Mouse (Mus musculus): Measurements from ENCODE around the gene Ccr7. TPM values are rescaled to one million over a fixed set of nuclear protein-coding genes. Genes with fewer than 3 reads are reported as not detected.
A peak's percentile ranks its signal among the peaks of the same experiment; 100 is the strongest.

Gene Ccr7
- total and polyA plus RNA-seq, 2 experiments from 2014 or later, result not detected

GRCm38 (mm10) chr11:99102575-99103270, 52.2 kb downstream of the Ccr7 start:
- Histone ChIP-seq H3K36me3 (ENCODE audit: insufficient read depth, low read length) (no peaks in the 10 kb centered on the region), H3K4me3 (ENCODE audit: low read depth, low read length) (no peak overlapping the region), H3K4me1 (ENCODE audit: insufficient read depth, low read length) (no peaks in the 10 kb centered on the region), H3K9ac (replicated peaks; ENCODE audit: low read length, poor library complexity, severe bottlenecking) (no peak overlapping the region), H3K9me3 (ENCODE audit: low read length) (no peaks in the 10 kb centered on the region), H3K27me3 (ENCODE audit: insufficient read depth, low read length) (no peaks in the 10 kb centered on the region), H3K27ac (ENCODE audit: low read depth, low read length) (no peak overlapping the region), H3K4me2 (ENCODE audit: low read depth, low read length, poor library complexity, severe bottlenecking) (no peak overlapping the region)
- TF ChIP-seq CTCF (IDR thresholded peaks at IDR 0.05), result no peak
- DNase-seq (ENCODE audit: low spot score) (no peak), ATAC-seq (ENCODE audit: low FRiP score) (no peak)
- 75% methylated on average over 9 of the region's 9 CpGs for WGBS

GRCm38 (mm10) chr11:99101693-99102092, 53.2 kb downstream of the Ccr7 start:
- H3K9ac ChIP-seq (replicated peaks; ENCODE audit: low read length, poor library complexity, severe bottlenecking), result no peak overlapping the region
- no peak overlapping the region for H3K4me3 ChIP-seq (ENCODE audit: low read depth, low read length)
- H3K4me1 ChIP-seq (ENCODE audit: insufficient read depth, low read length), result no peaks in the 10 kb centered on the region
- no peak for DNase-seq (ENCODE audit: low spot score)
- no peak overlapping the region for H3K27ac ChIP-seq (ENCODE audit: low read depth, low read length)
- WGBS, result 87% methylated on average over 8 of the region's 8 CpGs
- ATAC-seq (ENCODE audit: low FRiP score), result no peak
- no peak for TF ChIP-seq CTCF (IDR thresholded peaks at IDR 0.05)
- H3K4me2 ChIP-seq (ENCODE audit: low read depth, low read length, poor library complexity, severe bottlenecking), result no peak overlapping the region
- no peaks in the 10 kb centered on the region for H3K27me3 ChIP-seq (ENCODE audit: insufficient read depth, low read length)
- H3K36me3 ChIP-seq (ENCODE audit: insufficient read depth, low read length), result no peaks in the 10 kb centered on the region
- no peaks in the 10 kb centered on the region for H3K9me3 ChIP-seq (ENCODE audit: low read length)

- Histone ChIP-seq H3K4me2 (ENCODE audit: low read depth, low read length, poor library complexity, severe bottlenecking) (no peak overlapping the region), H3K27ac (ENCODE audit: low read depth, low read length) (no peak overlapping the region), H3K4me3 (ENCODE audit: low read depth, low read length) (no peak overlapping the region), H3K27me3 (ENCODE audit: insufficient read depth, low read length) (no peaks in the 10 kb centered on the region), H3K4me1 (ENCODE audit: insufficient read depth, low read length) (no peaks in the 10 kb centered on the region), H3K9me3 (ENCODE audit: low read length) (no peaks in the 10 kb centered on the region), H3K9ac (replicated peaks; ENCODE audit: low read length, poor library complexity, severe bottlenecking) (no peak overlapping the region), H3K36me3 (ENCODE audit: insufficient read depth, low read length) (no peaks in the 10 kb centered on the region)
- TF ChIP-seq CTCF (IDR thresholded peaks at IDR 0.05), result no peak
- ATAC-seq (ENCODE audit: low FRiP score), result no peak
- 85% methylated on average over 5 of the region's 5 CpGs for WGBS
- no peak for DNase-seq (ENCODE audit: low spot score)
Observed at GRCm38 (mm10) chr11:99100215-99100614, 54.7 kb downstream of the Ccr7 start.

- TF ChIP-seq CTCF (IDR thresholded peaks at IDR 0.05), result no peak
- Histone ChIP-seq H3K4me1 (ENCODE audit: insufficient read depth, low read length) (no peaks in the 10 kb centered on the region), H3K27me3 (ENCODE audit: insufficient read depth, low read length) (no peaks in the 10 kb centered on the region), H3K4me2 (ENCODE audit: low read depth, low read length, poor library complexity, severe bottlenecking) (no peak overlapping the region), H3K4me3 (ENCODE audit: low read depth, low read length) (no peak overlapping the region), H3K9me3 (ENCODE audit: low read length) (no peaks in the 10 kb centered on the region), H3K9ac (replicated peaks; ENCODE audit: low read length, poor library complexity, severe bottlenecking) (no peak overlapping the region), H3K36me3 (ENCODE audit: insufficient read depth, low read length) (no peaks in the 10 kb centered on the region), H3K27ac (ENCODE audit: low read depth, low read length) (no peak overlapping the region)
- DNase-seq (ENCODE audit: low spot score) (no peak), ATAC-seq (ENCODE audit: low FRiP score) (no peak)
- WGBS, result 81% methylated on average over 7 of the region's 7 CpGs
Observed at GRCm38 (mm10) chr11:99099516-99099915, 55.4 kb downstream of the Ccr7 start.

GRCm38 (mm10) chr11:99098924-99099323, 56.0 kb downstream of the Ccr7 start:
- H3K27me3 ChIP-seq (ENCODE audit: insufficient read depth, low read length), result no peaks in the 10 kb centered on the region
- H3K9me3 ChIP-seq (ENCODE audit: low read length), result no peaks in the 10 kb centered on the region
- 92% methylated on average over 9 of the region's 9 CpGs for WGBS
- no peaks in the 10 kb centered on the region for H3K36me3 ChIP-seq (ENCODE audit: insufficient read depth, low read length)
- H3K9ac ChIP-seq (replicated peaks; ENCODE audit: low read length, poor library complexity, severe bottlenecking), result no peak overlapping the region
- no peak overlapping the region for H3K4me2 ChIP-seq (ENCODE audit: low read depth, low read length, poor library complexity, severe bottlenecking)
- no peaks in the 10 kb centered on the region for H3K4me1 ChIP-seq (ENCODE audit: insufficient read depth, low read length)
- DNase-seq (ENCODE audit: low spot score) (no peak), ATAC-seq (ENCODE audit: low FRiP score) (no peak)
- no peak overlapping the region for H3K27ac ChIP-seq (ENCODE audit: low read depth, low read length)
- no peak overlapping the region for H3K4me3 ChIP-seq (ENCODE audit: low read depth, low read length)
- no peak for TF ChIP-seq CTCF (IDR thresholded peaks at IDR 0.05)

- Histone ChIP-seq H3K27ac (ENCODE audit: low read depth, low read length) (no peak overlapping the region), H3K27me3 (ENCODE audit: insufficient read depth, low read length) (no peaks in the 10 kb centered on the region), H3K9ac (replicated peaks; ENCODE audit: low read length, poor library complexity, severe bottlenecking) (no peak overlapping the region), H3K4me1 (ENCODE audit: insufficient read depth, low read length) (no peaks in the 10 kb centered on the region), H3K4me2 (ENCODE audit: low read depth, low read length, poor library complexity, severe bottlenecking) (no peak overlapping the region), H3K4me3 (ENCODE audit: low read depth, low read length) (no peak overlapping the region), H3K36me3 (ENCODE audit: insufficient read depth, low read length) (no peaks in the 10 kb centered on the region), H3K9me3 (ENCODE audit: low read length) (no peaks in the 10 kb centered on the region)
- ATAC-seq (ENCODE audit: low FRiP score) (no peak), DNase-seq (ENCODE audit: low spot score) (peak; percentile 8)
- no peak for TF ChIP-seq CTCF (IDR thresholded peaks at IDR 0.05)
- WGBS, result 59% methylated on average over 8 of the region's 8 CpGs
Observed at GRCm38 (mm10) chr11:99096996-99097774, 57.7 kb downstream of the Ccr7 start.
